Mouse (Mus musculus) spleen, adult 2 months (tissue): ENCODE measurements around the gene Hace1. TPM values are rescaled to one million over a fixed set of nuclear protein-coding genes. Genes with fewer than 3 reads are reported as not detected.
A peak's percentile ranks its signal among the peaks of the same experiment; 100 is the strongest.

Source experiments
- DNase-seq, 2 experiments: peaks; one replicate each; pipeline versions ENCODE4 v3.0.0 to v3.0.0-alpha.2; 2012 to 2021; ENCODE audit warnings: low spot score in 2 of 2, low read depth in 1 of 2
- H3K27ac ChIP-seq: fragments of 200-500 bp; 2 replicates; pipeline ENCODE4 v1.5.1; 2012; ENCODE audit warnings: low read length, inconsistent platforms; ENCODE audit not compliant: insufficient read depth
- H3K27me3 ChIP-seq: fragments of 200-500 bp; 2 replicates; pipeline ENCODE4 v1.6.1; 2012; ENCODE audit warnings: mild to moderate bottlenecking, moderate library complexity, low read length, inconsistent platforms; ENCODE audit not compliant: control insufficient read depth, insufficient read depth
- H3K36me3 ChIP-seq: fragments of 200-500 bp; 2 replicates; pipeline ENCODE4 v1.6.1; 2012; ENCODE audit warnings: mild to moderate bottlenecking, low read length, inconsistent platforms; ENCODE audit not compliant: control insufficient read depth, insufficient read depth
- H3K4me1 ChIP-seq: fragments of 200-500 bp; 2 replicates; pipeline ENCODE4 v1.6.1; 2011; ENCODE audit warnings: inconsistent platforms; ENCODE audit not compliant: control insufficient read depth, insufficient read depth, insufficient read length
- H3K4me3 ChIP-seq: fragments of 200-500 bp; 2 replicates; pipeline ENCODE4 v1.5.1; 2011; ENCODE audit warnings: mild to moderate bottlenecking, inconsistent platforms; ENCODE audit not compliant: insufficient read depth, insufficient read length; ENCODE audit errors: extremely low read depth
- CTCF ChIP-seq: fragments of 200-500 bp; IDR thresholded peaks from 2 replicates; pipeline ENCODE4 v1.5.1; 2011; ENCODE audit warnings: mild to moderate bottlenecking, inconsistent platforms; ENCODE audit not compliant: insufficient read depth, insufficient read length, insufficient replicate concordance; ENCODE audit errors: extremely low read depth
- POLR2A ChIP-seq: fragments of 200-500 bp; IDR thresholded peaks from 2 replicates; pipeline ENCODE4 v1.6.1; 2011; ENCODE audit warnings: low read depth, low read length, inconsistent platforms
- WGBS: fragments of 180-500 bp; shearing (Covaris S2); methylation state at CpG from one replicate; pipeline ENCODE4 v1.1.7; 2018; 5-methylcytosine and 5-hydroxymethylcytosine counted together
- polyA plus RNA-seq: library from polyadenylated mRNA; depleted of rRNA; stranded (reverse); fragments of >200 nt; gene quantifications from 2 replicates; pipeline ENCODE4 v1.2.3, GENCODE M21; 2012

Gene Hace1
- polyA plus RNA-seq, 1 experiment, result 6.0 TPM

GRCm38 (mm10) chr10:45584311-45585102 is 6.9 kb downstream of the Hace1 start:
- no peak for TF ChIP-seq POLR2A
- TF ChIP-seq CTCF, result no peak
- H3K4me3 ChIP-seq, result peak overlapping the region; percentile 13; the same call in 1 of the 2 replicates
- WGBS, result 83% methylated on average over 12 of the region's 12 CpGs
- DNase-seq, result no peak
- H3K36me3 ChIP-seq, result no peaks in the 10 kb centered on the region
- no peaks in the 10 kb centered on the region for H3K4me1 ChIP-seq
- H3K27me3 ChIP-seq, result no peaks in the 10 kb centered on the region
- peak overlapping the region; percentile 53; the same call in 1 of the 2 replicates for H3K27ac ChIP-seq

GRCm38 (mm10) chr10:45605853-45606252 is 28.2 kb downstream of the Hace1 start:
- Histone ChIP-seq H3K27me3 (no peaks in the 10 kb centered on the region), H3K27ac (no peak overlapping the region), H3K4me1 (no peaks in the 10 kb centered on the region), H3K36me3 (no peaks in the 10 kb centered on the region; the same call in 1 of the 2 replicates), H3K4me3 (no peak overlapping the region)
- TF ChIP-seq POLR2A (no peak), CTCF (no peak)
- DNase-seq, result no peak
- 94% methylated on average over 3 of the region's 3 CpGs for WGBS

- H3K4me1 ChIP-seq, result no peaks in the 10 kb centered on the region
- no peak for TF ChIP-seq POLR2A
- no peak for TF ChIP-seq CTCF
Measured at GRCm38 (mm10) chr10:45610727-45611126, 33.1 kb downstream of the Hace1 start.

GRCm38 (mm10) chr10:45616012-45616411 is 38.4 kb downstream of the Hace1 start:
- H3K36me3 ChIP-seq, result peaks cover 4% of the 10 kb centered on the region
- WGBS, result over 99% methylated on average over 5 of the region's 5 CpGs

More at GRCm38 (mm10) chr10:45610727-45611126, 33.1 kb downstream of the Hace1 start:
- no peaks in the 10 kb centered on the region; the same call in 1 of the 2 replicates for H3K36me3 ChIP-seq
- no peak for DNase-seq
- 97% methylated on average over 1 of the region's 1 CpGs for WGBS
- H3K27ac ChIP-seq, result no peak overlapping the region
- H3K27me3 ChIP-seq, result no peaks in the 10 kb centered on the region
- no peak overlapping the region for H3K4me3 ChIP-seq

GRCm38 (mm10) chr10:45619039-45619438 is 41.4 kb downstream of the Hace1 start:
- TF ChIP-seq POLR2A, result no peak
- no peak for TF ChIP-seq CTCF

More at GRCm38 (mm10) chr10:45616012-45616411, 38.4 kb downstream of the Hace1 start:
- Histone ChIP-seq H3K27me3 (no peaks in the 10 kb centered on the region), H3K4me3 (no peak overlapping the region), H3K27ac (no peak overlapping the region), H3K4me1 (no peaks in the 10 kb centered on the region)
- TF ChIP-seq CTCF (no peak), POLR2A (no peak)
- no peak for DNase-seq

GRCm38 (mm10) chr10:45631995-45632394 is 54.4 kb downstream of the Hace1 start:
- Histone ChIP-seq H3K27me3 (no peaks in the 10 kb centered on the region), H3K36me3 (peaks cover 1% of the 10 kb centered on the region; the same call in 1 of the 2 replicates), H3K4me1 (no peaks in the 10 kb centered on the region), H3K27ac (no peak overlapping the region), H3K4me3 (no peak overlapping the region)
- no peak for TF ChIP-seq CTCF
- no peak for TF ChIP-seq POLR2A
- 88% methylated on average over 3 of the region's 3 CpGs for WGBS
- DNase-seq, result no peak

More at GRCm38 (mm10) chr10:45619039-45619438, 41.4 kb downstream of the Hace1 start:
- Histone ChIP-seq H3K27ac (no peak overlapping the region), H3K4me1 (no peaks in the 10 kb centered on the region), H3K27me3 (no peaks in the 10 kb centered on the region), H3K36me3 (peaks cover 4% of the 10 kb centered on the region), H3K4me3 (no peak overlapping the region)
- DNase-seq, result no peak
- 48% methylated on average over 3 of the region's 3 CpGs for WGBS

- no peak for DNase-seq
- TF ChIP-seq POLR2A (no peak), CTCF (no peak)
- H3K27ac ChIP-seq, result no peak overlapping the region
- H3K27me3 ChIP-seq, result no peaks in the 10 kb centered on the region
- H3K4me3 ChIP-seq, result no peak overlapping the region
- no peaks in the 10 kb centered on the region for H3K4me1 ChIP-seq
- peaks cover 1% of the 10 kb centered on the region; the same call in 1 of the 2 replicates for H3K36me3 ChIP-seq
- WGBS, result 95% methylated on average over 10 of the region's 10 CpGs
Measured at GRCm38 (mm10) chr10:45632641-45633040, 55.0 kb downstream of the Hace1 start.
